Mouse (Mus musculus) liver, adult 2 months (tissue): ENCODE measurements around the gene Hnrnpa2b1. TPM values are rescaled to one million over a fixed set of nuclear protein-coding genes. Genes with fewer than 3 reads are reported as not detected.
A peak's percentile ranks its signal among the peaks of the same experiment; 100 is the strongest.

Experiments used
- DNase-seq: peaks from one replicate; pipeline ENCODE4 v3.0.0-alpha.2; 2011; ENCODE audit warnings: low read depth, low spot score; ENCODE audit errors: extremely low read depth
- H3K27ac ChIP-seq: fragments of 200-500 bp; replicated peaks from 2 replicates; pipeline ENCODE4 v1.5.1; 2012; ENCODE audit warnings: low read depth, mild to moderate bottlenecking, control low read depth, inconsistent platforms, low read length; ENCODE audit not compliant: insufficient read depth
- H3K27me3 ChIP-seq: fragments of 200-500 bp; 2 replicates; pipeline ENCODE4 v1.6.1; 2012; ENCODE audit warnings: mild to moderate bottlenecking, moderate library complexity, low read length, inconsistent platforms; ENCODE audit not compliant: control insufficient read depth, insufficient read depth
- H3K36me3 ChIP-seq: fragments of 200-500 bp; 2 replicates; pipeline ENCODE4 v1.6.1; 2012; ENCODE audit warnings: low read length, inconsistent platforms; ENCODE audit not compliant: control insufficient read depth, insufficient read depth
- H3K4me1 ChIP-seq: fragments of 200-500 bp; 2 replicates; pipeline ENCODE4 v1.6.1; 2011; ENCODE audit warnings: low read length; ENCODE audit not compliant: control insufficient read depth, insufficient read depth
- H3K4me3 ChIP-seq: fragments of 200-500 bp; 2 replicates; pipeline ENCODE4 v1.5.1; 2011; ENCODE audit warnings: low read depth, mild to moderate bottlenecking, control low read depth, low read length, moderate library complexity; ENCODE audit not compliant: insufficient read depth
- H3K79me2 ChIP-seq: fragments of 200-500 bp; 2 replicates; pipeline ENCODE4 v1.6.1; 2012; ENCODE audit warnings: inconsistent platforms, mild to moderate bottlenecking, low read length, moderate library complexity; ENCODE audit not compliant: control insufficient read depth, insufficient read depth
- H3K9ac ChIP-seq: fragments of 200-500 bp; 2 replicates; pipeline ENCODE4 v1.6.1; 2012; ENCODE audit warnings: low read depth, mild to moderate bottlenecking, control low read depth, inconsistent platforms, low read length
- CTCF ChIP-seq: fragments of 200-500 bp; IDR thresholded peaks from 2 replicates; pipeline ENCODE4 v1.5.1; 2011; ENCODE audit warnings: low read depth, low read length, control low read depth
- POLR2A ChIP-seq: fragments of 200-500 bp; IDR thresholded peaks from 2 replicates; pipeline ENCODE4 v1.6.1; 2011; ENCODE audit warnings: low read length, control low read depth; ENCODE audit not compliant: insufficient read depth; ENCODE audit errors: extremely low read depth
- WGBS: fragments of 180-500 bp; shearing (Covaris S2); methylation state at CpG from one replicate; pipeline ENCODE4 v1.1.7; 2018; 5-methylcytosine and 5-hydroxymethylcytosine counted together
- polyA plus RNA-seq: library from polyadenylated mRNA; depleted of rRNA; stranded (reverse); fragments of >200 nt; gene quantifications from 2 replicates; pipeline ENCODE4 v1.2.3, GENCODE M21; 2012; rRNA removed
- total RNA-seq: library from RNA; depleted of rRNA; stranded (reverse); fragments of >200 nt; gene quantifications from 2 replicates; pipeline ENCODE4 v1.2.3, GENCODE M21; 2014; rRNA removed

Hnrnpa2b1 gene
- total and polyA plus RNA-seq, 2 experiments: 49.2 to 166 TPM

GRCm38 (mm10) chr6:51416433-51416832 lies 53.3 kb downstream of the Hnrnpa2b1 start:
- 20% methylated on average over 1 of the region's 1 CpGs for WGBS

More at GRCm38 (mm10) chr6:51416433-51416832, 53.3 kb downstream of the Hnrnpa2b1 start:
- H3K9ac ChIP-seq: no peak overlapping the region
- no peak overlapping the region for H3K4me3 ChIP-seq
- H3K27ac ChIP-seq: no peak overlapping the region
- H3K36me3 ChIP-seq: no peaks in the 10 kb centered on the region
- TF ChIP-seq CTCF: no peak
- no peak for TF ChIP-seq POLR2A
- no peaks in the 10 kb centered on the region for H3K79me2 ChIP-seq
- peak; percentile 71 for DNase-seq
- peaks cover 14% of the 10 kb centered on the region for H3K4me1 ChIP-seq
- H3K27me3 ChIP-seq: no peaks in the 10 kb centered on the region

Other genes starting within 250 kb of the Hnrnpa2b1 start
- gene Nfe2l3, start 37.2 kb downstream of the Hnrnpa2b1 start, total RNA-seq: 0.18 and 0.81 TPM in 2 replicates
- 0.04 and 0.33 TPM in 2 replicates for gene Nfe2l3, start 37.2 kb downstream of the Hnrnpa2b1 start, polyA plus RNA-seq
- gene Cbx3, start 466 bp upstream of the Hnrnpa2b1 start, total RNA-seq: 37.7 and 42.0 TPM in 2 replicates
- 3.7 TPM in 2 replicates for gene Cbx3, start 466 bp upstream of the Hnrnpa2b1 start, polyA plus RNA-seq
- gene Snx10, start 54.0 kb upstream of the Hnrnpa2b1 start, total RNA-seq: 22.0 and 33.7 TPM in 2 replicates
- gene Snx10, start 54.0 kb upstream of the Hnrnpa2b1 start, polyA plus RNA-seq: 3.7 and 4.2 TPM in 2 replicates